Mouse (Mus musculus) olfactory bulb, adult 2 months (tissue): ENCODE results near the gene Aebp2. TPM values are rescaled to one million over a fixed set of nuclear protein-coding genes. Genes with fewer than 3 reads are reported as not detected.

Experiments
- H3K27ac ChIP-seq: fragments of 200-500 bp; 2 replicates; pipeline ENCODE4 v1.5.1; 2012; ENCODE audit warnings: low read depth, low read length; ENCODE audit not compliant: insufficient read depth
- H3K4me1 ChIP-seq: fragments of 200-500 bp; 2 replicates; pipeline ENCODE4 v1.6.1; 2012; ENCODE audit warnings: low read length; ENCODE audit not compliant: control insufficient read depth, insufficient read depth
- H3K4me3 ChIP-seq: fragments of 200-500 bp; 2 replicates; pipeline ENCODE4 v1.5.1; 2012; ENCODE audit warnings: mild to moderate bottlenecking, low read depth, low read length, moderate library complexity; ENCODE audit not compliant: insufficient read depth
- CTCF ChIP-seq: fragments of 200-500 bp; IDR thresholded peaks from 2 replicates; pipeline ENCODE4 v1.5.1; 2012; ENCODE audit warnings: low read depth, mild to moderate bottlenecking, low read length, moderate library complexity; ENCODE audit not compliant: insufficient read depth
- POLR2A ChIP-seq: fragments of 200-500 bp; IDR thresholded peaks from 2 replicates; pipeline ENCODE4 v1.6.1; 2012; ENCODE audit warnings: mild to moderate bottlenecking, low read depth, low read length, moderate library complexity; ENCODE audit not compliant: insufficient read depth
- WGBS: fragments of 180-500 bp; shearing (Covaris S2); methylation state at CpG from one replicate; pipeline ENCODE4 v1.1.7; 2018; 5-methylcytosine and 5-hydroxymethylcytosine counted together
- polyA plus RNA-seq: library from polyadenylated mRNA; stranded (reverse); fragments of >200 nt; gene quantifications from 2 replicates; pipeline ENCODE4 v1.2.4, GENCODE M21; 2012; ENCODE audit warnings: low replicate concordance; ENCODE audit not compliant: missing spikeins, insufficient read depth, insufficient read length

The Aebp2 gene
- polyA plus RNA-seq, 1 experiment: not detected

DNA sequence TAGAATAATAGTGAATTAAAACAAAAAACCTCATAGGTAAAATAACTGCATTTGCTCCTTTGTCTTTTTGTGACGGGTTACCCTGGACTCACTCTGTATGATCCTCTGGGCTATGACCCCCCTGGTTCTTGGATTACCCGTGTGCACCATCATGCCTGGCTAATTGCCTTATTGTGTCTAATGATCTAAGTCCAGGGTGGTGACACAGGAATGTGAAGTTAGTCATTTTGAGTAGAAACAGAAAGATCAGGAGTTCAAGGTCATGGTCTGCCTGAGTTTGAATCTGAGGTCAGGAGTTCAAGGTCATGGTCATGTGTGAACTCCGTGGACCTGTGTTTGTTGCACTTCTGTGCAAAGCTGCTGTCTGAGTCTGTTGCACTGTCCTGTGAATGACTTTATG is 16.7 kb upstream of the Aebp2 start:
- 79% methylated on average over 3 of the region's 3 CpGs for WGBS
- Histone ChIP-seq H3K4me1 (peaks cover 3% of the 10 kb centered on the region; the same call in 1 of the 2 replicates), H3K27ac (no peak overlapping the region), H3K4me3 (no peak overlapping the region)
- TF ChIP-seq CTCF: no peak
- TF ChIP-seq POLR2A: no peak

GRCm38 (mm10) chr6:140606534-140606933 is 15.9 kb upstream of the Aebp2 start:
- Histone ChIP-seq H3K27ac (no peak overlapping the region), H3K4me1 (peaks cover 3% of the 10 kb centered on the region; the same call in 1 of the 2 replicates), H3K4me3 (no peak overlapping the region)
- TF ChIP-seq POLR2A (no peak), CTCF (no peak)
- WGBS: 66% methylated on average over 10 of the region's 10 CpGs

- Histone ChIP-seq H3K4me1 (peaks cover 3% of the 10 kb centered on the region; the same call in 1 of the 2 replicates), H3K27ac (no peak overlapping the region), H3K4me3 (no peak overlapping the region)
- TF ChIP-seq CTCF (no peak), POLR2A (no peak)
- 96% methylated on average over 6 of the region's 6 CpGs for WGBS
Observed at GRCm38 (mm10) chr6:140608666-140609065, 13.8 kb upstream of the Aebp2 start.

DNA sequence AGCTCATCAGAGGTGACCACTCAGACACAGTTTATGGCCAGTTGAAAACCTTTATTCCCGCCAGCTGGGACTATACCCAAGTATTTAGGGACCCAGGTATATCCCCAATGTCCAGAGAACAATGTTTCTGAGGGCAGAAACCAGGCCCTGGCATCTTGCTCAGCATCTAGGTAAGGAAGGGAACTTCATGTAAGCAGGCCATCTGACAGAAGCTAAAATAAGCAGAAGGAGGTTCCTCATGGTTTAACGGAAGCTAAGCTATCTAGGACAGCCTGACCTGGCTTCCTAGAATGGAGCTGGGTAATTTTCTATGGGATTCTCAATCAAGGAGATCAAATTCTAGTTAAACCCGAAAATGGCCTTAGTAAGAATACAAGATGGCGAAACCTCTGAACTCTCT is 12.9 kb upstream of the Aebp2 start:
- Histone ChIP-seq H3K4me3 (no peak overlapping the region), H3K27ac (no peak overlapping the region), H3K4me1 (peaks cover 3% of the 10 kb centered on the region; the same call in 1 of the 2 replicates)
- 95% methylated on average over 4 of the region's 4 CpGs for WGBS
- no peak for TF ChIP-seq POLR2A
- TF ChIP-seq CTCF: no peak

GRCm38 (mm10) chr6:140610117-140610516 is 12.3 kb upstream of the Aebp2 start:
- Histone ChIP-seq H3K4me3 (no peak overlapping the region), H3K27ac (no peak overlapping the region), H3K4me1 (peaks cover 3% of the 10 kb centered on the region; the same call in 1 of the 2 replicates)
- TF ChIP-seq POLR2A (no peak), CTCF (no peak)
- 94% methylated on average over 5 of the region's 5 CpGs for WGBS

GRCm38 (mm10) chr6:140611282-140611681 is 11.2 kb upstream of the Aebp2 start:
- no peak overlapping the region for H3K27ac ChIP-seq
- peaks cover under 1% of the 10 kb centered on the region; the same call in 1 of the 2 replicates for H3K4me1 ChIP-seq
- TF ChIP-seq POLR2A: no peak
- TF ChIP-seq CTCF: no peak
- WGBS: 74% methylated on average over 4 of the region's 4 CpGs
- H3K4me3 ChIP-seq: no peak overlapping the region

GRCm38 (mm10) chr6:140611893-140612473 is 10.5 kb upstream of the Aebp2 start:
- Histone ChIP-seq H3K4me1 (no peaks in the 10 kb centered on the region), H3K4me3 (no peak overlapping the region), H3K27ac (no peak overlapping the region)
- TF ChIP-seq POLR2A (no peak), CTCF (no peak)
- WGBS: 53% methylated on average over 13 of the region's 13 CpGs

GRCm38 (mm10) chr6:140613822-140614221 is 8.6 kb upstream of the Aebp2 start:
- no peak for TF ChIP-seq CTCF
- TF ChIP-seq POLR2A: no peak
- WGBS: 86% methylated on average over 3 of the region's 3 CpGs
- H3K4me3 ChIP-seq: no peak overlapping the region
- no peaks in the 10 kb centered on the region for H3K4me1 ChIP-seq
- no peak overlapping the region for H3K27ac ChIP-seq

- TF ChIP-seq CTCF (no peak), POLR2A (no peak)
- Histone ChIP-seq H3K4me3 (no peak overlapping the region), H3K27ac (no peak overlapping the region), H3K4me1 (no peaks in the 10 kb centered on the region)
- WGBS: 90% methylated on average over 11 of the region's 11 CpGs
Observed at GRCm38 (mm10) chr6:140614711-140615110, 7.8 kb upstream of the Aebp2 start.
